Mouse (Mus musculus) ES-Bruce4 (cell line): ENCODE measurements around the gene Plk3.

Experiments
- CTCF ChIP-seq: IDR thresholded peaks from one replicate; pipeline ENCODE4 v1.8.1; 2011; ENCODE audit warnings: low read depth, low read length
- EP300 ChIP-seq: IDR thresholded peaks from 2 replicates; pipeline ENCODE4 v1.6.1; 2011; ENCODE audit warnings: low read depth, low read length; ENCODE audit not compliant: insufficient read depth
- POLR2A ChIP-seq: IDR thresholded peaks from one replicate; pipeline ENCODE4 v1.8.1; 2011; ENCODE audit warnings: low read length; ENCODE audit not compliant: insufficient read depth

DNA sequence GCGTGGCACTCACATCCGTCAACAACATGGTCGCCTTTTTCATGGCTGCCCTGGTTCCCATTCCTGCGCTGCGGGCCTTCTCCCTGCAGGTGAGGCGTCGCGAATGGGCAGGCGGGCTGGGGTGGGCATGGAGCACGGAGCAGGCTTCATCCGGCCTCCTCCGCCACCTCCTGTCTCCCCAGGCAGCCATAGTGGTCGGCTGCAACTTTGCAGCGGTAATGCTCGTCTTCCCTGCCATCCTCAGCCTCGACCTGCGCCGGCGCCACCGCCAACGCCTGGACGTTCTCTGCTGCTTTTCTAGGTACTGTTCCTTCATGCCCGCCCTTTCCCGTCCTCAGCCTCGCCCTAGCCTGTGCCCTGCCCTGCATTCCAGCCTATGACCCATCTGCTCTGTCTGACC, 24.4 kb downstream of the Plk3 start:
- TF ChIP-seq POLR2A, result no peak
- TF ChIP-seq CTCF, result no peak
- no peak for TF ChIP-seq EP300
